In the genomic region with DNA sequence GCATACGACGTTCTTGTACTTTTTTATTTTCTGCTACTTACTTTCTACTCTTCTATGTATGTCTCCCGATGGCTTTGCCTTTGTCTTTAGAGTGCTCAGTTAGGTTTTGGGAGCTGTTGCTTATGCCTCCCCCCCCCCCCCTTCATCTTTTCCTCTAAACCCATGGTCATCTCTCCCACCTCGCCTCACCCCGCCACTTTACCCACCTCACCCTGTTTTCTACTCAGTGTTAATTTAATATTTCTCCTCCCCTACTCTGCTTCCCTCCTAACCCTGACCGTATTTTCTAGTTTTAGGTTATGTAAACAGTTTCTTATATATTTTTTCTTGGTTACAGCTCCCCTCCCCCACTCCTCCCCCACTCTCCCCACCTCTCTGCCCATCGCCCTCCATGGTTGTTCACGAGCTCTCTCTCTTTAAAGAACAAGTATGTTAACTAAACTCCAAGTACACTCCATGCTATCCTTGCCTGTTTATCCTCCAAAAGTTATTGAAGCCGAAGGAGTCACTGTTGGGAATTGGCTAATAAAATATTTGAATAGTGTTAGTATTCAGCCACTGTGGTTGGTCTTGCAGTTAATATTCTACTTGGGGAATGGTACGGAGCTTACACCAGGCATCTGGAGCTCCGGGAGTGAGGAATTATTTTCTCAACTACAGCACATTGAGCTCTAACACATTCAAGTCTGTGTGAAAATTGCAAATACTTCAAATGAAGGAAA, we compare ENCODE assay signal across 11 mouse cellular contexts. TPM values are rescaled to one million over a fixed set of nuclear protein-coding genes. Genes with fewer than 3 reads are reported as not detected.
DNase-seq lines count a peak whose midpoint lies in the region; ATAC-seq and TF ChIP-seq lines count a peak whose summit lies in the region.
"Had no signal": no experiment of that assay in that cellular context is flagged by ENCODE, and none has a peak within 500 bp of the region (broad histone marks: within the 10 kb centered on the region; RNA-seq: fewer than 3 reads in every experiment).

No protein-coding gene starts in this region.

- WGBS in forebrain, postnatal 0 days: 70% methylated on average over 11 of the region's 11 CpGs
- 89% methylated on average over 11 of the region's 11 CpGs for WGBS in forebrain, embryonic 14.5 days
- 45% methylated on average over 11 of the region's 11 CpGs for WGBS in intestine, embryonic 14.5 days
- 49% methylated on average over 11 of the region's 11 CpGs for WGBS in liver, postnatal 0 days (ENCODE audit: insufficient replicate concordance)

- no peak for TF ChIP-seq EP300 in liver, postnatal 0 days (IDR thresholded peaks at IDR 0.05; ENCODE audit: low read depth)

- no peak for TF ChIP-seq CTCF in forebrain, postnatal 0 days (IDR thresholded peaks at IDR 0.05; ENCODE audit: low read depth)
- TF ChIP-seq CTCF in layer of hippocampus, adult 2 months (conservative IDR thresholded peaks at IDR 0.05): no peak
- TF ChIP-seq CTCF in liver, postnatal 0 days (IDR thresholded peaks at IDR 0.05; ENCODE audit: low read depth): no peak

- H3K4me3 ChIP-seq in forebrain, postnatal 0 days (ENCODE audit: low read depth, low read length): no peak overlapping the region
- no peak overlapping the region for H3K4me3 ChIP-seq in forebrain, embryonic 14.5 days (ENCODE audit: low read depth, low read length)
- H3K4me3 ChIP-seq in layer of hippocampus, adult 2 months: no peak overlapping the region
- no peak overlapping the region for H3K4me3 ChIP-seq in intestine, embryonic 14.5 days (ENCODE audit: low read depth, low read length)
- no peak overlapping the region for H3K4me3 ChIP-seq in liver, postnatal 0 days (ENCODE audit: low read depth, low read length)

- H3K27me3 ChIP-seq in forebrain, postnatal 0 days (ENCODE audit: insufficient read depth, low read length): no peaks in the 10 kb centered on the region
- no peaks in the 10 kb centered on the region for H3K27me3 ChIP-seq in forebrain, embryonic 14.5 days (replicated peaks; ENCODE audit: control insufficient read depth, insufficient read depth, low read length)
- H3K27me3 ChIP-seq in intestine, embryonic 14.5 days (replicated peaks; ENCODE audit: control insufficient read depth, insufficient read depth, low read length): no peaks in the 10 kb centered on the region
- no peaks in the 10 kb centered on the region for H3K27me3 ChIP-seq in liver, postnatal 0 days (ENCODE audit: insufficient read depth, low read length)

- H3K36me3 ChIP-seq in forebrain, postnatal 0 days (ENCODE audit: insufficient read depth): no peaks in the 10 kb centered on the region
- H3K36me3 ChIP-seq in forebrain, embryonic 14.5 days (ENCODE audit: control insufficient read depth, insufficient read depth, low read length): no peaks in the 10 kb centered on the region
- no peaks in the 10 kb centered on the region for H3K36me3 ChIP-seq in intestine, embryonic 14.5 days (ENCODE audit: control insufficient read depth, insufficient read depth, low read length)
- no peaks in the 10 kb centered on the region for H3K36me3 ChIP-seq in liver, postnatal 0 days (replicated peaks; ENCODE audit: insufficient read depth, low read length)

- no peaks in the 10 kb centered on the region for H3K9me3 ChIP-seq in forebrain, postnatal 0 days (ENCODE audit: low read length)
- H3K9me3 ChIP-seq in forebrain, embryonic 14.5 days (replicated peaks; ENCODE audit: control insufficient read depth, low read length): no peaks in the 10 kb centered on the region
- no peaks in the 10 kb centered on the region for H3K9me3 ChIP-seq in intestine, embryonic 14.5 days (ENCODE audit: control insufficient read depth, low read length)
- no peaks in the 10 kb centered on the region for H3K9me3 ChIP-seq in liver, postnatal 0 days (ENCODE audit: low read length)

- no peak for DNase-seq in forebrain, postnatal 0 days
- no peak for DNase-seq in forebrain, embryonic 14.5 days (ENCODE audit: low spot score)
- DNase-seq in layer of hippocampus, adult 2 months (ENCODE audit: low spot score in 2 of 2): no peak
- DNase-seq in layer of hippocampus, adult 9-11 months: no peak
- DNase-seq in intestine, embryonic 14.5 days (ENCODE audit: low spot score): no peak
- DNase-seq in liver, postnatal 0 days: no peak
- no peak for DNase-seq in cerebellum, postnatal 4 days (ENCODE audit: low spot score in 2 of 2)

- ATAC-seq in forebrain, postnatal 0 days: no peak
- no peak for ATAC-seq in forebrain, embryonic 14.5 days
- ATAC-seq in intestine, embryonic 14.5 days (replicated peaks; ENCODE audit: low FRiP score, low TSS enrichment, low read depth): 0 out of 2 replicates have a peak, but pooled peaks have one; percentile 24
- ATAC-seq in liver, postnatal 0 days: peak; percentile 49; the same call in 1 of the 2 replicates
- ATAC-seq in frontal cortex, adult (ENCODE audit: low TSS enrichment): no peak

- peaks cover 14% of the 10 kb centered on the region for H3K4me1 ChIP-seq in forebrain, postnatal 0 days (ENCODE audit: insufficient read depth)
- no peaks in the 10 kb centered on the region for H3K4me1 ChIP-seq in forebrain, embryonic 14.5 days (ENCODE audit: control insufficient read depth, insufficient read depth, low read length)
- peaks cover 16% of the 10 kb centered on the region for H3K4me1 ChIP-seq in intestine, embryonic 14.5 days (replicated peaks; ENCODE audit: control insufficient read depth, insufficient read depth, low read length)
- no peaks in the 10 kb centered on the region for H3K4me1 ChIP-seq in liver, postnatal 0 days (ENCODE audit: insufficient read depth)

- H3K27ac ChIP-seq in forebrain, postnatal 0 days (ENCODE audit: low read depth, low read length): peak overlapping the region; percentile 81
- H3K27ac ChIP-seq in forebrain, embryonic 14.5 days (ENCODE audit: low read depth, low read length): no peak overlapping the region
- peak overlapping the region; percentile 52; the same call in 1 of the 2 replicates for H3K27ac ChIP-seq in layer of hippocampus, adult 2 months
- H3K27ac ChIP-seq in intestine, embryonic 14.5 days (ENCODE audit: low read depth): peak overlapping the region; percentile 62
- peak overlapping the region; percentile 19; the same call in 1 of the 2 replicates for H3K27ac ChIP-seq in liver, postnatal 0 days (ENCODE audit: low read depth)

- H3K4me2 ChIP-seq in forebrain, postnatal 0 days (ENCODE audit: low read depth): peak overlapping the region; percentile 8; the same call in 1 of the 2 replicates
- no peak overlapping the region for H3K4me2 ChIP-seq in forebrain, embryonic 14.5 days (ENCODE audit: low read length)
- peak overlapping the region; percentile 28 for H3K4me2 ChIP-seq in intestine, embryonic 14.5 days (ENCODE audit: low read length)
- H3K4me2 ChIP-seq in liver, postnatal 0 days (ENCODE audit: low read depth, low read length): peak overlapping the region; percentile 47

- H3K9ac ChIP-seq in forebrain, postnatal 0 days: no peak overlapping the region
- no peak overlapping the region for H3K9ac ChIP-seq in forebrain, embryonic 14.5 days (ENCODE audit: low read length)
- H3K9ac ChIP-seq in intestine, embryonic 14.5 days (ENCODE audit: low read length): 0 out of 2 replicates have a peak overlapping the region, but pooled peaks have one; percentile 20
- H3K9ac ChIP-seq in liver, postnatal 0 days (replicated peaks): no peak overlapping the region

RNA-seq across cellular contexts. Expression of a gene that starts 59.0 kb away (rescaled TPM):
- total RNA-seq in forebrain, postnatal 0 days (2014; rRNA removed): 0.14 and 0.15 TPM in 2 replicates
- not detected in 2 replicates for polyA plus RNA-seq in forebrain, postnatal 0 days (2015; fragmentation: Nextera tagmentation; extraction: Ambion mirVana)
- polyA plus RNA-seq in forebrain, embryonic 14.5 days (2014; fragmentation: Nextera tagmentation; extraction: Ambion mirVana): not detected in 2 replicates
- under 1 TPM in 1 of 2 experiments, not detected in 1; 0.74 TPM for total RNA-seq in layer of hippocampus, adult 2 months (2021)
- polyA plus RNA-seq in intestine, embryonic 14.5 days (2014; fragmentation: Nextera tagmentation; extraction: Ambion mirVana): not detected in 2 replicates
- 0.18 and 4.4 TPM in 2 replicates for polyA plus RNA-seq in liver, postnatal 0 days (2015; fragmentation: Nextera tagmentation; extraction: Ambion mirVana)
- total RNA-seq: common myeloid progenitor, adult 5-6 weeks; megakaryocyte progenitor cell, adult 5-6 weeks had no signal
- polyA plus RNA-seq: large intestine, adult 2 months had no signal

Comparison
In these comparisons a context has a peak if more than half of its experiments do, and no peak if none do; other contexts are left out.
1. ATAC-seq: peak in intestine, embryonic 14.5 days (single experiment) and liver, postnatal 0 days (single experiment); none in forebrain, postnatal 0 days (single experiment), forebrain, embryonic 14.5 days (single experiment) and frontal cortex, adult (single experiment).